Mouse (Mus musculus) adipocyte (in vitro differentiated cells): ENCODE measurements around the gene Reep3.

Experiments used
- DNase-seq: peaks from one replicate; pipeline ENCODE4 v3.0.0-alpha.2; 2016; ENCODE audit warnings: low spot score

Reep3 gene

GRCm38 (mm10) chr10:66973866-66974265, 122.9 kb downstream of the Reep3 start:
- DNase-seq = no peak

GRCm38 (mm10) chr10:66973274-66973673, 123.5 kb downstream of the Reep3 start:
- no peak for DNase-seq

- no peak for DNase-seq
These were observed 126.2 kb downstream of the Reep3 start for GRCm38 (mm10) chr10:66970336-66971115.

GRCm38 (mm10) chr10:66969581-66969980, 127.2 kb downstream of the Reep3 start:
- no peak for DNase-seq

GRCm38 (mm10) chr10:66969081-66969480, 127.7 kb downstream of the Reep3 start:
- DNase-seq = no peak

- DNase-seq = no peak
These were observed 128.2 kb downstream of the Reep3 start for GRCm38 (mm10) chr10:66968541-66968940.

- peak; percentile 85 for DNase-seq
These were observed 130.2 kb downstream of the Reep3 start for GRCm38 (mm10) chr10:66966391-66967109.

- DNase-seq = no peak
These were observed 136.6 kb downstream of the Reep3 start for GRCm38 (mm10) chr10:66960136-66960535.
